Mouse (Mus musculus) limb, embryonic 14.5 days (tissue): ENCODE measurements around the gene Pip4k2a. TPM values are rescaled to one million over a fixed set of nuclear protein-coding genes. Genes with fewer than 3 reads are reported as not detected.

Source experiments
- ATAC-seq: fragments of 200-750 bp; cut with Nextera tagmentation; 2 replicates; pipeline ENCODE4 v1.8.0; 2017; ENCODE audit warnings: low read depth, moderate number of reproducible peaks, moderate TSS enrichment; ENCODE audit not compliant: low FRiP score
- DNase-seq: peaks from one replicate; pipeline ENCODE4 v3.0.0-alpha.2; 2015; ENCODE audit warnings: low spot score
- H3K27ac ChIP-seq: fragments of 300-500 bp; sonication (generic); replicated peaks from 2 replicates; pipeline ENCODE4 v1.5.1; 2014; ENCODE audit warnings: low read depth, mild to moderate bottlenecking, low read length, moderate library complexity, mixed read lengths
- H3K27me3 ChIP-seq: fragments of 300-500 bp; sonication (generic); 2 replicates; pipeline ENCODE4 v1.6.1; 2014; ENCODE audit warnings: low read length, mixed read lengths; ENCODE audit not compliant: control insufficient read depth, insufficient read depth
- H3K36me3 ChIP-seq: fragments of 300-500 bp; sonication (generic); 2 replicates; pipeline ENCODE4 v1.6.1; 2014; ENCODE audit warnings: mild to moderate bottlenecking, low read length, moderate library complexity, mixed read lengths; ENCODE audit not compliant: control insufficient read depth, insufficient read depth
- H3K4me1 ChIP-seq: fragments of 300-500 bp; sonication (generic); 2 replicates; pipeline ENCODE4 v1.6.1; 2014; ENCODE audit warnings: antibody characterized with exemption, low read length, mixed read lengths; ENCODE audit not compliant: control insufficient read depth, insufficient read depth
- H3K4me2 ChIP-seq: fragments of 300-500 bp; sonication (generic); replicated peaks from 2 replicates; pipeline ENCODE4 v1.6.1; 2014; ENCODE audit warnings: low read depth, mild to moderate bottlenecking, low read length, moderate library complexity; ENCODE audit not compliant: severe bottlenecking
- H3K4me3 ChIP-seq: fragments of 300-500 bp; sonication (generic); replicated peaks from 2 replicates; pipeline ENCODE4 v1.5.1; 2014; ENCODE audit warnings: low read length
- H3K9ac ChIP-seq: fragments of 300-500 bp; sonication (generic); 2 replicates; pipeline ENCODE4 v1.6.1; 2014; ENCODE audit warnings: mild to moderate bottlenecking, low read depth, low read length, moderate library complexity; ENCODE audit not compliant: severe bottlenecking
- H3K9me3 ChIP-seq: fragments of 300-500 bp; sonication (generic); 2 replicates; pipeline ENCODE4 v1.6.1; 2016; ENCODE audit warnings: low read length; ENCODE audit not compliant: control insufficient read depth
- POLR2A ChIP-seq: fragments of 200-500 bp; IDR thresholded peaks from 2 replicates; pipeline ENCODE4 v1.8.0; 2012; ENCODE audit warnings: inconsistent platforms, mild to moderate bottlenecking, moderate library complexity, borderline replicate concordance; ENCODE audit not compliant: insufficient read depth, insufficient read length; ENCODE audit errors: extremely low read depth
- WGBS: fragments of 180-500 bp; shearing (Covaris S2); extraction: QIAGEN DNeasy Blood & Tissue Kit; methylation state at CpG from one replicate; pipeline ENCODE4 v1.1.7; 2014; 5-methylcytosine and 5-hydroxymethylcytosine counted together
- polyA plus RNA-seq, 2 experiments: library from polyadenylated mRNA; depleted of rRNA in 1 of 2; stranded (reverse) in 1 of 2; unstranded in 1 of 2; fragments of >200 nt; fragmentation: Nextera tagmentation in 1 of 2; extraction: Ambion mirVana in 1 of 2; gene quantifications; 2 replicates each; pipeline versions ENCODE4 v1.2.1 to v1.2.3; 2012 to 2014

The Pip4k2a gene
- polyA plus RNA-seq, 2 experiments = 12.1 to 13.2 TPM

DNA sequence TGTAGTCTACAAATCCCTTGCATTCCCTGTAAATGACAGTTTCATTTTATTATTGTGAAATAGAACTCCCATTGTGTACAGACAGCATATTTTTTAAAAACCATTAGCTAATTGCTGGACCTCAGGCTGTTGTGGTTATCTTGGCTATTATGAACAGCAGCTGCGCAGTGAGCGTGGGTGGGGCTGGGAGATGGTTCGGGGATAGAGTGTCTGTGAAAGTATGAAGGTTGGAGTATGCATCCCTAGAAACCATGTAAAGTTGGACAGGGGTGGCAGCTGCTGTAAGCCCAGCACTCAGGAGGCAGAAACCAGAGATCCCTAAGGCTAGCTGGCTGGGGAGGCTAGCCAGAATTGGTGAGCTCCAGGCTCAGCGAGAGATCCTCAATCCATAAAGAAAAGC lies 158.4 kb downstream of the Pip4k2a start:
- DNase-seq (no peak), ATAC-seq (peak; percentile 62; the same call in 1 of the 2 replicates)
- H3K4me2 ChIP-seq = no peak overlapping the region
- no peaks in the 10 kb centered on the region for H3K9me3 ChIP-seq
- no peak overlapping the region for H3K27ac ChIP-seq
- H3K4me1 ChIP-seq = no peaks in the 10 kb centered on the region
- H3K9ac ChIP-seq = no peak overlapping the region
- no peak for TF ChIP-seq POLR2A
- whole genome bisulfite sequencing = 82% methylated on average over 4 of the region's 4 CpGs
- H3K36me3 ChIP-seq = peaks cover 7% of the 10 kb centered on the region; the same call in 1 of the 2 replicates
- H3K4me3 ChIP-seq = no peak overlapping the region
- no peaks in the 10 kb centered on the region for H3K27me3 ChIP-seq

- TF ChIP-seq POLR2A = no peak
- H3K9ac ChIP-seq = no peak overlapping the region
- no peak overlapping the region for H3K27ac ChIP-seq
- no peaks in the 10 kb centered on the region for H3K36me3 ChIP-seq
- H3K4me3 ChIP-seq = no peak overlapping the region
- DNase-seq (no peak), ATAC-seq (no peak)
- H3K4me2 ChIP-seq = no peak overlapping the region
- H3K27me3 ChIP-seq = no peaks in the 10 kb centered on the region
- 92% methylated on average over 12 of the region's 12 CpGs for WGBS
- no peaks in the 10 kb centered on the region for H3K4me1 ChIP-seq
- no peaks in the 10 kb centered on the region for H3K9me3 ChIP-seq
Measured at GRCm38 (mm10) chr2:18835266-18835908, 162.5 kb downstream of the Pip4k2a start.

GRCm38 (mm10) chr2:18833024-18833590 lies 164.8 kb downstream of the Pip4k2a start:
- H3K9me3 ChIP-seq = no peaks in the 10 kb centered on the region
- no peak for TF ChIP-seq POLR2A
- no peak overlapping the region for H3K4me3 ChIP-seq
- DNase-seq (no peak), ATAC-seq (no peak)
- no peaks in the 10 kb centered on the region for H3K36me3 ChIP-seq
- H3K9ac ChIP-seq = no peak overlapping the region
- no peak overlapping the region for H3K4me2 ChIP-seq
- H3K27me3 ChIP-seq = no peaks in the 10 kb centered on the region
- H3K4me1 ChIP-seq = no peaks in the 10 kb centered on the region
- WGBS = 87% methylated on average over 9 of the region's 9 CpGs
- no peak overlapping the region for H3K27ac ChIP-seq

DNA sequence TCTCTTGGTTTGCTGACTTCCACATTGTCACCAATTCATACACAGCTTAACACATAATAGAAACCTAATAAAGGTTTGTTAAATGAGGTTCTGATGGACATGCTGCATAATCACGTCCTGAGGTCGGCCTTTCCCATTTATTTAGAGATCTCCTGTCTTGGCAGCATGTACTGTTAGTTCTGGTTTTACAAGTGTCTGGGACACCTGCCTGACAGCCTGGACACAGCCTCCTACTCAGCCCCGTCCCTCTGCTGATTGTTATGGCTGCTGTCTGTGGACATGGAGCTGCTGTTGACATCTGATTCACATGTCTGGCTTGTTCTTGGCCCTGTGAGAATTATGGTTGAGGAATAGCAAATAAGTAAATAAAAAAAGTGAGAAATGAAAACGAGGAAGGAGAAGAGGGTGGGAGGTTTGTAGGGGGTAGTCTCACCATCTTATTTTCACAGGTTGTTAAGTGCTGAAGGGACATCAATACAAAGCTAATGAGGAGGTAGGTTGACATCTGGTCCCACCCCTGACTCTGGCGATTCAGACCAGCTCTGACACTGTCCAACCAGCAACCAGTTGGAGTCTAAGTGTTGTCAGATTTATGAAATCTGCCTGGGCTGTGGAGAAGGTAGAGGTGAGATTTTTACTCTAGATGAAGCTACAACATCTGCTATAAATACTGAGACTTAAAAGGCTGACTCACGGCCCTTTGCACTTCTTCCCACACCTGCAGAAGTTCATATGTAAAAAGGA lies 166.7 kb downstream of the Pip4k2a start:
- no peak overlapping the region for H3K9ac ChIP-seq
- DNase-seq (no peak), ATAC-seq (peak; percentile 63; the same call in 1 of the 2 replicates)
- no peaks in the 10 kb centered on the region for H3K27me3 ChIP-seq
- H3K36me3 ChIP-seq = no peaks in the 10 kb centered on the region
- H3K4me2 ChIP-seq = no peak overlapping the region
- no peak overlapping the region for H3K27ac ChIP-seq
- no peaks in the 10 kb centered on the region for H3K4me1 ChIP-seq
- H3K4me3 ChIP-seq = no peak overlapping the region
- H3K9me3 ChIP-seq = no peaks in the 10 kb centered on the region
- TF ChIP-seq POLR2A = no peak
- 20% methylated on average over 6 of the region's 6 CpGs for WGBS

DNA sequence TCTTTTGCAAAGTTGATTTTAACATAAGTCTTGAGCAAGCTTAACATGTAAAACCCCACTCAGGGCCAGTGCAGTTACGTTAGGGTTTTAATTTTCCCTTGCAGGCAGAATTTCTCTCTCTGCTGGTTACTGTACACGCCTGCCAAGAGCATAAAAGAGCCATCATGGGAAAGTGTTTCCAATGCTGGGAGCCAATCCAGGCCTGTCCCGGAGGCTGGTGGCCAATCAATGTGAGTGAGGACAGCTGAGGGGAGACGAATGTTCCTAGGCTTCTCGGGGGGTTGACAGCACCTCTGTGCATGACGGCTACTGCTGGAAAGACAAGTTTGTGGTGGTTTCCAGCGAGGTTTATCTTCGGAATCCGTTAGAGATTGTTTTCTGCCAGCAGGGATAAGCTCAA lies 175.2 kb downstream of the Pip4k2a start:
- H3K4me3 ChIP-seq = no peak overlapping the region
- H3K4me2 ChIP-seq = peak overlapping the region; percentile 10; the same call in 1 of the 2 replicates
- H3K9me3 ChIP-seq = no peaks in the 10 kb centered on the region
- H3K9ac ChIP-seq = no peak overlapping the region
- H3K4me1 ChIP-seq = peaks cover 13% of the 10 kb centered on the region
- 35% methylated on average over 9 of the region's 9 CpGs for WGBS
- no peak for TF ChIP-seq POLR2A
- DNase-seq (peak; percentile 51), ATAC-seq (peak; percentile 73; the same call in 1 of the 2 replicates)
- no peak overlapping the region for H3K27ac ChIP-seq
- H3K27me3 ChIP-seq = no peaks in the 10 kb centered on the region; the same call in 1 of the 2 replicates
- no peaks in the 10 kb centered on the region for H3K36me3 ChIP-seq
